In the genomic region with DNA sequence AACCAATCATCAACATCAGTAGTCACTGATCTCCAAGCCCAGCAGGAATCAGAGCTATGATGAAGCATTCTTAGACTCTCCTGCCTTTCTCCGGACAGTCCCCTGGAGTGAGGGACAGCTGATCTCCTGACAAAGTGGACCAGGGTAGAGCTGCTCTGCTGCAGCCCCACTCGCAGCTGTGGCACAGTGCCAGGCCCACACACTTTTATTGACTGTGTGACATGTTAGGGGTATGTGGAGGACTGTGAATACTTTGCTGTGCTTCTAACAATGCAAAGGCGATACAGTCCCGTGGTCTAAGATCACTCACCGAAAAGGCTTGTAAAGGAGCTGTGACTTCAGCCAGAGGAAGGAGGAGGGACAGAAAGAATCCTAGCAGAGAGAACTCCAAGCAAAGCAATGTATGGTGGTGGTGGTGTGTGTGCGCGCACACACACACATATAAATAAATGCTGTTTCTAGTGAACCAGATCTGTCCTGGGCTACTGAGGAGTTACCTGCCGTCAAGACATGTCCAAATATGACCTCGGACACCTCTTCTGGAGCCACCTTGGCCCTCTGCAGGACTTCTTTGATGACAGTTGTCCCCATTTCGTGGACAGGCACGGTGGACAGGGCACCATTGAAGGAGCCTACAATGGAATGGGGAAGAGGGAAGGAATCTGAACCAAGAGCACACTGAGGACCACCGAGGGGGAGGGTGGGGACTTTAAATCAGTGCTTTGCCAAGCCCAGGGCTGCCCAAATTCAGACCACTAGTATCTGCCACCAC, we compare ENCODE assay signal across 8 mouse cellular contexts. TPM values are rescaled to one million over a fixed set of nuclear protein-coding genes. Genes with fewer than 3 reads are reported as not detected.
DNase-seq lines count a peak whose midpoint lies in the region; ATAC-seq lines count a peak whose summit lies in the region.
"Not testable (repeated sequence)": the region's sequence is repeated elsewhere in the genome, so short reads cannot be mapped to it uniquely, and the experiment has no call there.

No protein-coding gene starts in this region.

- not testable (repeated sequence) for H3K27me3 ChIP-seq in embryonic facial prominence, embryonic 12.5 days; forebrain, embryonic 16.5 days (replicated peaks; ENCODE audit: control insufficient read depth, insufficient read depth, low read length); hindbrain, embryonic 10.5 days (ENCODE audit: insufficient read depth, poor library complexity, severe bottlenecking); kidney, embryonic 14.5 days (ENCODE audit: control insufficient read depth, insufficient read depth, low read length); liver, embryonic 11.5 days (replicated peaks; ENCODE audit: control insufficient read depth, insufficient read depth, low read length); neural tube, embryonic 12.5 days (replicated peaks)

- H3K9me3 ChIP-seq in embryonic facial prominence, embryonic 12.5 days; forebrain, embryonic 16.5 days (ENCODE audit: control insufficient read depth, low read length); hindbrain, embryonic 10.5 days; kidney, embryonic 14.5 days (ENCODE audit: control insufficient read depth, low read length); liver, embryonic 11.5 days (ENCODE audit: control insufficient read depth, low read length); neural tube, embryonic 12.5 days: not testable (repeated sequence)

- not testable (repeated sequence) for DNase-seq in hindbrain, embryonic 10.5 days (ENCODE audit: low spot score); liver, embryonic 11.5 days (ENCODE audit: low spot score)

- peak; percentile 5 for ATAC-seq in CD4-positive, CD25-positive, alpha-beta regulatory T cell, adult 4 months
- peak; percentile 65; the same call in 1 of the 2 replicates for ATAC-seq in embryonic facial prominence, embryonic 12.5 days (ENCODE audit: insufficient number of reproducible peaks, insufficient read depth, low FRiP score, low TSS enrichment)
- peak; percentile 39; the same call in 1 of the 2 replicates for ATAC-seq in forebrain, embryonic 16.5 days
- not testable (repeated sequence) for ATAC-seq in kidney, embryonic 14.5 days (ENCODE audit: low FRiP score, low TSS enrichment)
- peak; percentile 11; the same call in 1 of the 2 replicates for ATAC-seq in liver, embryonic 11.5 days (replicated peaks; ENCODE audit: low FRiP score)
- ATAC-seq in megakaryocyte progenitor cell, adult 5-6 weeks (replicated peaks; ENCODE audit: poor library complexity) = peak; percentile 23
- peak; percentile 50; the same call in 1 of the 2 replicates for ATAC-seq in neural tube, embryonic 12.5 days (ENCODE audit: low FRiP score, low read depth)

- peak overlapping the region; percentile 50 for H3K4me2 ChIP-seq in embryonic facial prominence, embryonic 12.5 days (replicated peaks)
- peak overlapping the region; percentile 46 for H3K4me2 ChIP-seq in forebrain, embryonic 16.5 days (ENCODE audit: low read length)
- peak overlapping the region; percentile 32 for H3K4me2 ChIP-seq in kidney, embryonic 14.5 days (replicated peaks; ENCODE audit: low read depth, low read length)
- H3K4me2 ChIP-seq in liver, embryonic 11.5 days = peak overlapping the region; percentile 61
- peak overlapping the region; percentile 45 for H3K4me2 ChIP-seq in neural tube, embryonic 12.5 days (replicated peaks)

- 67% methylated on average over 3 of the region's 12 CpGs for whole genome bisulfite sequencing in embryonic facial prominence, embryonic 12.5 days
- 29% methylated on average over 2 of the region's 12 CpGs for WGBS in forebrain, embryonic 16.5 days
- 49% methylated on average over 4 of the region's 12 CpGs for WGBS in hindbrain, embryonic 10.5 days
- 49% methylated on average over 2 of the region's 12 CpGs for WGBS in kidney, embryonic 14.5 days
- WGBS in liver, embryonic 11.5 days = 48% methylated on average over 2 of the region's 12 CpGs
- WGBS in neural tube, embryonic 12.5 days = 41% methylated on average over 3 of the region's 12 CpGs

- H3K9ac ChIP-seq in embryonic facial prominence, embryonic 12.5 days = 0 out of 2 replicates have a peak overlapping the region, but pooled peaks have one; percentile 5
- H3K9ac ChIP-seq in forebrain, embryonic 16.5 days (replicated peaks; ENCODE audit: low read depth, low read length); liver, embryonic 11.5 days (ENCODE audit: low read depth, low read length): not testable (repeated sequence)
- peak overlapping the region; percentile 45; the same call in 1 of the 2 replicates for H3K9ac ChIP-seq in kidney, embryonic 14.5 days (ENCODE audit: low read depth, low read length)
- 0 out of 2 replicates have a peak overlapping the region, but pooled peaks have one; percentile 5 for H3K9ac ChIP-seq in neural tube, embryonic 12.5 days

- not testable (repeated sequence) for H3K27ac ChIP-seq in embryonic facial prominence, embryonic 12.5 days; forebrain, embryonic 16.5 days (ENCODE audit: low read length); hindbrain, embryonic 10.5 days; kidney, embryonic 14.5 days (ENCODE audit: low read depth, low read length); liver, embryonic 11.5 days (ENCODE audit: low read depth, low read length); neural tube, embryonic 12.5 days

- not testable (repeated sequence) for H3K4me1 ChIP-seq in embryonic facial prominence, embryonic 12.5 days; forebrain, embryonic 16.5 days (replicated peaks; ENCODE audit: control insufficient read depth, insufficient read depth, low read length); hindbrain, embryonic 10.5 days (replicated peaks); kidney, embryonic 14.5 days (ENCODE audit: control insufficient read depth, insufficient read depth, low read length); liver, embryonic 11.5 days (replicated peaks; ENCODE audit: control insufficient read depth, insufficient read depth, low read length); neural tube, embryonic 12.5 days

- H3K4me3 ChIP-seq in embryonic facial prominence, embryonic 12.5 days = peak overlapping the region; percentile 23
- peak overlapping the region; percentile 26 for H3K4me3 ChIP-seq in forebrain, embryonic 16.5 days (replicated peaks; ENCODE audit: low read length)
- peak overlapping the region; percentile 41 for H3K4me3 ChIP-seq in hindbrain, embryonic 10.5 days
- H3K4me3 ChIP-seq in kidney, embryonic 14.5 days (ENCODE audit: low read length) = peak overlapping the region; percentile 10
- peak overlapping the region; percentile 26; the same call in 1 of the 2 replicates for H3K4me3 ChIP-seq in liver, embryonic 11.5 days (ENCODE audit: low read depth, low read length)
- H3K4me3 ChIP-seq in neural tube, embryonic 12.5 days = not testable (repeated sequence)

- peaks cover 19% of the 10 kb centered on the region for H3K36me3 ChIP-seq in embryonic facial prominence, embryonic 12.5 days
- H3K36me3 ChIP-seq in forebrain, embryonic 16.5 days (ENCODE audit: control insufficient read depth, insufficient read depth) = peaks cover 15% of the 10 kb centered on the region
- peaks cover 27% of the 10 kb centered on the region for H3K36me3 ChIP-seq in hindbrain, embryonic 10.5 days
- H3K36me3 ChIP-seq in kidney, embryonic 14.5 days (ENCODE audit: control insufficient read depth, insufficient read depth, low read length) = peaks cover 16% of the 10 kb centered on the region
- H3K36me3 ChIP-seq in liver, embryonic 11.5 days (ENCODE audit: control insufficient read depth, insufficient read depth, low read length) = not testable (repeated sequence)
- H3K36me3 ChIP-seq in neural tube, embryonic 12.5 days = peaks cover 22% of the 10 kb centered on the region

RNA-seq across cellular contexts. Expression of gene Acat3, which starts 0.8 kb away (rescaled TPM):
- polyA plus RNA-seq in CD4-positive, CD25-positive, alpha-beta regulatory T cell, adult 4 months (2017; shearing (Covaris generic)) = under 1 TPM in 1 of 2 experiments, not detected in 1; 0.52 TPM
- polyA plus RNA-seq in embryonic facial prominence, embryonic 12.5 days (2016; fragmentation: Nextera tagmentation; extraction: Ambion mirVana) = 1.0 and 1.4 TPM in 2 replicates
- 1.0 and 1.1 TPM in 2 replicates for polyA plus RNA-seq in forebrain, embryonic 16.5 days (2015; fragmentation: Nextera tagmentation; extraction: Ambion mirVana)
- 0.60 and 0.84 TPM in 2 replicates for polyA plus RNA-seq in hindbrain, embryonic 10.5 days (2016; fragmentation: Nextera tagmentation; extraction: Ambion mirVana)
- 0.61 and 0.76 TPM in 2 replicates for polyA plus RNA-seq in kidney, embryonic 14.5 days (2014; fragmentation: Nextera tagmentation; extraction: Ambion mirVana)
- polyA plus RNA-seq in liver, embryonic 11.5 days (2014; fragmentation: Nextera tagmentation; extraction: Ambion mirVana) = 0.62 and 1.1 TPM in 2 replicates
- total RNA-seq in megakaryocyte progenitor cell, adult 5-6 weeks (2015) = 0.07 TPM in 1 of 2 replicates, not detected in the other
- total RNA-seq in megakaryocyte progenitor cell, adult 5-6 weeks (2017) = 0.30 and 0.54 TPM in 2 replicates
- polyA plus RNA-seq in neural tube, embryonic 12.5 days (2016; fragmentation: Nextera tagmentation; extraction: Ambion mirVana) = 0.60 and 1.2 TPM in 2 replicates

RNA-seq across cellular contexts. Expression of gene Acat2, which starts 21.0 kb away (rescaled TPM):
- polyA plus RNA-seq in CD4-positive, CD25-positive, alpha-beta regulatory T cell, adult 4 months (2017; shearing (Covaris generic)) = 10 to 100 TPM; 53.6 to 68.3 TPM
- polyA plus RNA-seq in embryonic facial prominence, embryonic 12.5 days (2016; fragmentation: Nextera tagmentation; extraction: Ambion mirVana) = 280 and 284 TPM in 2 replicates
- polyA plus RNA-seq in forebrain, embryonic 16.5 days (2015; fragmentation: Nextera tagmentation; extraction: Ambion mirVana) = 336 and 338 TPM in 2 replicates
- 384 and 451 TPM in 2 replicates for polyA plus RNA-seq in hindbrain, embryonic 10.5 days (2016; fragmentation: Nextera tagmentation; extraction: Ambion mirVana)
- polyA plus RNA-seq in kidney, embryonic 14.5 days (2014; fragmentation: Nextera tagmentation; extraction: Ambion mirVana) = 78.4 and 95.7 TPM in 2 replicates
- 113 and 126 TPM in 2 replicates for polyA plus RNA-seq in liver, embryonic 11.5 days (2014; fragmentation: Nextera tagmentation; extraction: Ambion mirVana)
- total RNA-seq in megakaryocyte progenitor cell, adult 5-6 weeks (2015) = 16.4 and 18.1 TPM in 2 replicates
- total RNA-seq in megakaryocyte progenitor cell, adult 5-6 weeks (2017) = 14.7 and 16.7 TPM in 2 replicates
- 376 and 382 TPM in 2 replicates for polyA plus RNA-seq in neural tube, embryonic 12.5 days (2016; fragmentation: Nextera tagmentation; extraction: Ambion mirVana)

RNA-seq across cellular contexts. Expression of gene Mrpl18, which starts 23.4 kb away (rescaled TPM):
- 100 to 1,000 TPM; 187 to 190 TPM for polyA plus RNA-seq in CD4-positive, CD25-positive, alpha-beta regulatory T cell, adult 4 months (2017; shearing (Covaris generic))
- polyA plus RNA-seq in embryonic facial prominence, embryonic 12.5 days (2016; fragmentation: Nextera tagmentation; extraction: Ambion mirVana) = 161 and 171 TPM in 2 replicates
- 122 and 126 TPM in 2 replicates for polyA plus RNA-seq in forebrain, embryonic 16.5 days (2015; fragmentation: Nextera tagmentation; extraction: Ambion mirVana)
- 175 and 190 TPM in 2 replicates for polyA plus RNA-seq in hindbrain, embryonic 10.5 days (2016; fragmentation: Nextera tagmentation; extraction: Ambion mirVana)
- 186 and 194 TPM in 2 replicates for polyA plus RNA-seq in kidney, embryonic 14.5 days (2014; fragmentation: Nextera tagmentation; extraction: Ambion mirVana)
- polyA plus RNA-seq in liver, embryonic 11.5 days (2014; fragmentation: Nextera tagmentation; extraction: Ambion mirVana) = 256 and 263 TPM in 2 replicates
- total RNA-seq in megakaryocyte progenitor cell, adult 5-6 weeks (2015) = 168 and 184 TPM in 2 replicates
- total RNA-seq in megakaryocyte progenitor cell, adult 5-6 weeks (2017) = 213 TPM in 2 replicates
- polyA plus RNA-seq in neural tube, embryonic 12.5 days (2016; fragmentation: Nextera tagmentation; extraction: Ambion mirVana) = 140 and 146 TPM in 2 replicates

RNA-seq across cellular contexts. Expression of gene Tcp1, which starts 24.1 kb away (rescaled TPM):
- polyA plus RNA-seq in CD4-positive, CD25-positive, alpha-beta regulatory T cell, adult 4 months (2017; shearing (Covaris generic)) = 100 to 1,000 TPM; 221 to 225 TPM
- polyA plus RNA-seq in embryonic facial prominence, embryonic 12.5 days (2016; fragmentation: Nextera tagmentation; extraction: Ambion mirVana) = 475 and 490 TPM in 2 replicates
- polyA plus RNA-seq in forebrain, embryonic 16.5 days (2015; fragmentation: Nextera tagmentation; extraction: Ambion mirVana) = 410 and 457 TPM in 2 replicates
- polyA plus RNA-seq in hindbrain, embryonic 10.5 days (2016; fragmentation: Nextera tagmentation; extraction: Ambion mirVana) = 430 and 490 TPM in 2 replicates
- 407 and 495 TPM in 2 replicates for polyA plus RNA-seq in kidney, embryonic 14.5 days (2014; fragmentation: Nextera tagmentation; extraction: Ambion mirVana)
- polyA plus RNA-seq in liver, embryonic 11.5 days (2014; fragmentation: Nextera tagmentation; extraction: Ambion mirVana) = 549 and 610 TPM in 2 replicates
- total RNA-seq in megakaryocyte progenitor cell, adult 5-6 weeks (2015) = 568 and 575 TPM in 2 replicates
- 901 and 1,100 TPM in 2 replicates for total RNA-seq in megakaryocyte progenitor cell, adult 5-6 weeks (2017)
- 477 and 481 TPM in 2 replicates for polyA plus RNA-seq in neural tube, embryonic 12.5 days (2016; fragmentation: Nextera tagmentation; extraction: Ambion mirVana)

RNA-seq across cellular contexts. Expression of gene Pnldc1, which starts 29.5 kb away (rescaled TPM):
- 1 to 10 TPM in 1 of 2 experiments, under 1 TPM in 1; 0.55 to 1.3 TPM for polyA plus RNA-seq in CD4-positive, CD25-positive, alpha-beta regulatory T cell, adult 4 months (2017; shearing (Covaris generic))
- 3.0 and 4.1 TPM in 2 replicates for polyA plus RNA-seq in embryonic facial prominence, embryonic 12.5 days (2016; fragmentation: Nextera tagmentation; extraction: Ambion mirVana)
- 2.2 and 2.3 TPM in 2 replicates for polyA plus RNA-seq in forebrain, embryonic 16.5 days (2015; fragmentation: Nextera tagmentation; extraction: Ambion mirVana)
- polyA plus RNA-seq in hindbrain, embryonic 10.5 days (2016; fragmentation: Nextera tagmentation; extraction: Ambion mirVana) = 2.4 and 2.9 TPM in 2 replicates
- polyA plus RNA-seq in kidney, embryonic 14.5 days (2014; fragmentation: Nextera tagmentation; extraction: Ambion mirVana) = 1.3 and 1.7 TPM in 2 replicates
- polyA plus RNA-seq in liver, embryonic 11.5 days (2014; fragmentation: Nextera tagmentation; extraction: Ambion mirVana) = 1.8 and 1.9 TPM in 2 replicates
- 1.3 and 1.4 TPM in 2 replicates for total RNA-seq in megakaryocyte progenitor cell, adult 5-6 weeks (2015)
- 3.5 TPM in 1 of 2 replicates, not detected in the other for total RNA-seq in megakaryocyte progenitor cell, adult 5-6 weeks (2017)
- polyA plus RNA-seq in neural tube, embryonic 12.5 days (2016; fragmentation: Nextera tagmentation; extraction: Ambion mirVana) = 1.1 and 2.6 TPM in 2 replicates
